ENCODE assay signal across 8 mouse cellular contexts in genomic region chr19:5365751-5366150, GRCm38 (mm10). TPM values are rescaled to one million over a fixed set of nuclear protein-coding genes. Genes with fewer than 3 reads are reported as not detected.
A peak's percentile ranks its signal among the peaks of the same experiment; 100 is the strongest.
DNase-seq lines count a peak whose midpoint lies in the region; ATAC-seq lines count a peak whose summit lies in the region.

No protein-coding gene starts in this region.

- no peaks in the 10 kb centered on the region for H3K9me3 ChIP-seq in heart, embryonic 10.5 days
- H3K9me3 ChIP-seq in forebrain, embryonic 11.5 days (ENCODE audit: control insufficient read depth, low read length), result no peaks in the 10 kb centered on the region
- no peaks in the 10 kb centered on the region for H3K9me3 ChIP-seq in liver, embryonic 12.5 days (replicated peaks)

- H3K9ac ChIP-seq in forebrain, embryonic 11.5 days (ENCODE audit: low read length), result peak overlapping the region; percentile 89
- H3K9ac ChIP-seq in liver, embryonic 12.5 days, result peak overlapping the region; percentile 91

- peak overlapping the region; percentile 75 for H3K4me3 ChIP-seq in heart, embryonic 10.5 days
- H3K4me3 ChIP-seq in forebrain, embryonic 11.5 days (ENCODE audit: low read depth, low read length), result peak overlapping the region; percentile 92
- peak overlapping the region; percentile 79 for H3K4me3 ChIP-seq in liver, embryonic 12.5 days

- peak overlapping the region; percentile 99 for H3K27ac ChIP-seq in heart, embryonic 10.5 days
- no peak overlapping the region for H3K27ac ChIP-seq in forebrain, embryonic 11.5 days (ENCODE audit: low read depth, low read length)
- peak overlapping the region; percentile 92 for H3K27ac ChIP-seq in liver, embryonic 12.5 days

- peaks cover 53% of the 10 kb centered on the region for H3K36me3 ChIP-seq in heart, embryonic 10.5 days
- H3K36me3 ChIP-seq in forebrain, embryonic 11.5 days (ENCODE audit: control insufficient read depth, insufficient read depth, low read length), result peaks cover 15% of the 10 kb centered on the region
- peaks cover 53% of the 10 kb centered on the region for H3K36me3 ChIP-seq in liver, embryonic 12.5 days

- intact Hi-C loops in heart, postnatal 36 days (cut with DNase I), result loop anchor here (1.0 to 5.0 kb wide), 4 partner anchors 23 to 122 kb away; partner anchors contain the start of genes AI837181, Drap1, Mus81 and Sart1

- 24% methylated on average over 11 of the region's 11 CpGs for WGBS in heart, embryonic 10.5 days
- 19% methylated on average over 11 of the region's 11 CpGs for WGBS in forebrain, embryonic 11.5 days
- WGBS in liver, embryonic 12.5 days (ENCODE audit: insufficient replicate concordance), result 5% methylated on average over 11 of the region's 11 CpGs

- peak overlapping the region; percentile 91 for H3K4me2 ChIP-seq in forebrain, embryonic 11.5 days (ENCODE audit: low read depth, low read length, severe bottlenecking)
- H3K4me2 ChIP-seq in liver, embryonic 12.5 days, result peak overlapping the region; percentile 96

- ATAC-seq in forebrain, embryonic 11.5 days (replicated peaks; ENCODE audit: low FRiP score), result no peak
- no peak for ATAC-seq in liver, embryonic 12.5 days

- DNase-seq in heart, embryonic 10.5 days (ENCODE audit: low spot score), result no peak
- DNase-seq in heart, postnatal 36 days, result no peak
- peak; percentile 54 for DNase-seq in CD4-positive, CD25-positive, alpha-beta regulatory T cell, adult 2 months (ENCODE audit: low read depth, low spot score)
- no peak for DNase-seq in forebrain, embryonic 11.5 days (ENCODE audit: low spot score)
- DNase-seq in right cerebral cortex, postnatal 4 days, result no peak
- no peak for DNase-seq in kidney, postnatal 4 days
- no peak for DNase-seq in ovary, postnatal 36 days (ENCODE audit: low spot score)

- peaks cover 23% of the 10 kb centered on the region for H3K4me1 ChIP-seq in heart, embryonic 10.5 days
- peaks cover 10% of the 10 kb centered on the region for H3K4me1 ChIP-seq in forebrain, embryonic 11.5 days (replicated peaks; ENCODE audit: control insufficient read depth, insufficient read depth, low read length)
- peaks cover 48% of the 10 kb centered on the region for H3K4me1 ChIP-seq in liver, embryonic 12.5 days

- no peaks in the 10 kb centered on the region for H3K27me3 ChIP-seq in heart, embryonic 10.5 days (ENCODE audit: insufficient read depth, poor library complexity, severe bottlenecking)
- no peaks in the 10 kb centered on the region for H3K27me3 ChIP-seq in forebrain, embryonic 11.5 days (ENCODE audit: control insufficient read depth, insufficient read depth, low read length)
- H3K27me3 ChIP-seq in liver, embryonic 12.5 days (replicated peaks), result no peaks in the 10 kb centered on the region

RNA-seq across cellular contexts. Expression of gene Eif1ad, which starts 0.8 kb away (rescaled TPM):
- polyA plus RNA-seq in heart, embryonic 10.5 days (2016; fragmentation: Nextera tagmentation; extraction: Ambion mirVana), result 58.0 and 72.6 TPM in 2 replicates
- 10 to 100 TPM; 16.5 to 17.7 TPM for total RNA-seq in heart, postnatal 36 days (2021)
- 79.2 and 82.8 TPM in 2 replicates for polyA plus RNA-seq in forebrain, embryonic 11.5 days (2014; fragmentation: Nextera tagmentation; extraction: Ambion mirVana)
- polyA plus RNA-seq in liver, embryonic 12.5 days (2016; fragmentation: Nextera tagmentation; extraction: Ambion mirVana), result 50.3 and 54.0 TPM in 2 replicates

RNA-seq across cellular contexts. Expression of gene Banf1, which starts 1.2 kb away (rescaled TPM):
- 533 and 575 TPM in 2 replicates for polyA plus RNA-seq in heart, embryonic 10.5 days (2016; fragmentation: Nextera tagmentation; extraction: Ambion mirVana)
- 100 to 1,000 TPM; 126 to 142 TPM for total RNA-seq in heart, postnatal 36 days (2021)
- 470 and 498 TPM in 2 replicates for polyA plus RNA-seq in forebrain, embryonic 11.5 days (2014; fragmentation: Nextera tagmentation; extraction: Ambion mirVana)
- 365 and 372 TPM in 2 replicates for polyA plus RNA-seq in liver, embryonic 12.5 days (2016; fragmentation: Nextera tagmentation; extraction: Ambion mirVana)

RNA-seq across cellular contexts. Expression of gene Cst6, which starts 16.4 kb away (rescaled TPM):
- 0.23 TPM in 1 of 2 replicates, not detected in the other for polyA plus RNA-seq in heart, embryonic 10.5 days (2016; fragmentation: Nextera tagmentation; extraction: Ambion mirVana)
- total RNA-seq in heart, postnatal 36 days (2021), result 10 to 100 TPM in 1 of 2 experiments, 1 to 10 TPM in 1; 9.5 to 10.2 TPM
- 0.83 TPM in 1 of 2 replicates, not detected in the other for polyA plus RNA-seq in forebrain, embryonic 11.5 days (2014; fragmentation: Nextera tagmentation; extraction: Ambion mirVana)
- polyA plus RNA-seq in liver, embryonic 12.5 days (2016; fragmentation: Nextera tagmentation; extraction: Ambion mirVana), result not detected in 2 replicates

RNA-seq across cellular contexts. Expression of gene Sart1, which starts 22.8 kb away (rescaled TPM):
- polyA plus RNA-seq in heart, embryonic 10.5 days (2016; fragmentation: Nextera tagmentation; extraction: Ambion mirVana), result 52.7 and 88.8 TPM in 2 replicates
- 10 to 100 TPM; 53.2 to 55.5 TPM for total RNA-seq in heart, postnatal 36 days (2021)
- polyA plus RNA-seq in forebrain, embryonic 11.5 days (2014; fragmentation: Nextera tagmentation; extraction: Ambion mirVana), result 87.1 and 101 TPM in 2 replicates
- 69.9 and 72.5 TPM in 2 replicates for polyA plus RNA-seq in liver, embryonic 12.5 days (2016; fragmentation: Nextera tagmentation; extraction: Ambion mirVana)

RNA-seq across cellular contexts. Expression of gene Catsper1, which starts 30.2 kb away (rescaled TPM):
- not detected in 2 replicates for polyA plus RNA-seq in heart, embryonic 10.5 days (2016; fragmentation: Nextera tagmentation; extraction: Ambion mirVana)
- total RNA-seq in heart, postnatal 36 days (2021), result not detected
- not detected in 2 replicates for polyA plus RNA-seq in forebrain, embryonic 11.5 days (2014; fragmentation: Nextera tagmentation; extraction: Ambion mirVana)
- polyA plus RNA-seq in liver, embryonic 12.5 days (2016; fragmentation: Nextera tagmentation; extraction: Ambion mirVana), result not detected in 2 replicates
